Mouse (Mus musculus) CH12.LX (cell line): ENCODE results near the gene Fgfr2. TPM values are rescaled to one million over a fixed set of nuclear protein-coding genes. Genes with fewer than 3 reads are reported as not detected.

Source experiments
- DNase-seq: peaks from one replicate; pipeline ENCODE4 v3.0.0-alpha.2; 2013; ENCODE audit errors: extremely low read depth
- H3K27ac ChIP-seq: 2 replicates; pipeline ENCODE4 v1.5.1; 2012; ENCODE audit warnings: low read depth, mild to moderate bottlenecking, control low read depth, moderate library complexity; ENCODE audit not compliant: insufficient read depth
- H3K27me3 ChIP-seq: replicated peaks from 2 replicates; pipeline ENCODE3; 2012; ENCODE audit warnings: inconsistent platforms
- H3K36me3 ChIP-seq, 2 experiments: replicated peaks in 1 of 2; 2 replicates each; pipeline versions ENCODE3 to v1.6.1; 2012; ENCODE audit warnings: inconsistent platforms in 1 of 2, low read length in 1 of 2, mild to moderate bottlenecking in 1 of 2, mixed read lengths in 1 of 2, moderate library complexity in 1 of 2; ENCODE audit not compliant: control insufficient read depth in 1 of 2, insufficient read depth in 1 of 2
- H3K4me1 ChIP-seq, 2 experiments: 2 replicates each; pipeline ENCODE4 v1.6.1; 2012; ENCODE audit warnings: inconsistent platforms in 1 of 2, moderate library complexity in 1 of 2; ENCODE audit not compliant: insufficient read depth in 2 of 2, control insufficient read depth in 1 of 2
- H3K4me2 ChIP-seq: 2 replicates; pipeline ENCODE4 v1.6.1; 2012; ENCODE audit warnings: low read depth, mild to moderate bottlenecking, control low read depth; ENCODE audit not compliant: poor library complexity, insufficient read depth, severe bottlenecking
- H3K4me3 ChIP-seq, 3 experiments: fragments of 150-350 bp in 1 of 3; sonication (generic) in 1 of 3; replicated peaks in 1 of 3; 2 replicates each; pipeline versions ENCODE3 to v1.5.1; 2011 to 2012; ENCODE audit warnings: low read depth in 2 of 3, low read length in 2 of 3, mild to moderate bottlenecking in 2 of 3, moderate library complexity in 2 of 3, control low read depth in 1 of 3, improper control_type of control experiment in 1 of 3, inconsistent platforms in 1 of 3, mixed read lengths in 1 of 3; ENCODE audit not compliant: poor library complexity in 1 of 3
- H3K79me2 ChIP-seq: replicated peaks from 2 replicates; pipeline ENCODE4 v1.6.1; 2012; ENCODE audit warnings: mild to moderate bottlenecking, moderate library complexity; ENCODE audit not compliant: control insufficient read depth, poor library complexity, insufficient read depth, severe bottlenecking; ENCODE audit errors: extremely low read depth
- H3K9ac ChIP-seq: 2 replicates; pipeline ENCODE4 v1.6.1; 2012; ENCODE audit warnings: low read depth, mild to moderate bottlenecking, control low read depth, moderate library complexity; ENCODE audit not compliant: insufficient read depth
- H3K9me3 ChIP-seq: replicated peaks from 2 replicates; pipeline ENCODE3; 2012; ENCODE audit warnings: low read length, inconsistent platforms, mixed read lengths
- BHLHE40 ChIP-seq: IDR thresholded peaks from 2 replicates; pipeline ENCODE4 v1.6.1; 2011; ENCODE audit warnings: mild to moderate bottlenecking, low read depth, low read length, improper control_type of control experiment
- CHD1 ChIP-seq: IDR thresholded peaks from 2 replicates; pipeline ENCODE4 v1.6.1; 2012; ENCODE audit warnings: low read depth, low read length, improper control_type of control experiment, inconsistent platforms
- CHD2 ChIP-seq: IDR thresholded peaks from 2 replicates; pipeline ENCODE4 v1.6.1; 2011; ENCODE audit warnings: low read length, improper control_type of control experiment
- CTCF ChIP-seq, 2 experiments: IDR thresholded peaks in 1 of 2; conservative IDR thresholded peaks in 1 of 2; 2 replicates each; pipeline ENCODE4 v1.5.1; 2011 to 2012; ENCODE audit warnings: low read depth in 2 of 2, low read length in 2 of 2, improper control_type of control experiment in 1 of 2, inconsistent platforms in 1 of 2, mild to moderate bottlenecking in 1 of 2, moderate library complexity in 1 of 2
- E2F4 ChIP-seq: IDR thresholded peaks from 2 replicates; pipeline ENCODE4 v1.6.1; 2011; ENCODE audit warnings: low read depth, low read length, improper control_type of control experiment; ENCODE audit not compliant: insufficient replicate concordance
- ELF1 ChIP-seq: IDR thresholded peaks from 2 replicates; pipeline ENCODE4 v1.6.1; 2014; ENCODE audit warnings: low read depth, mild to moderate bottlenecking, inconsistent platforms, low read length, improper control_type of control experiment
- EP300 ChIP-seq: IDR thresholded peaks from 2 replicates; pipeline ENCODE4 v1.6.1; 2011; ENCODE audit warnings: low read length, improper control_type of control experiment
- ETS1 ChIP-seq: conservative IDR thresholded peaks from 2 replicates; pipeline ENCODE4 v1.6.1; 2012; ENCODE audit warnings: low read depth, mild to moderate bottlenecking, inconsistent platforms, low read length, improper control_type of control experiment, moderate library complexity
- GABPA ChIP-seq: IDR thresholded peaks from 2 replicates; pipeline ENCODE4 v1.6.1; 2012; ENCODE audit warnings: low read depth, low read length, improper control_type of control experiment, inconsistent platforms; ENCODE audit not compliant: insufficient replicate concordance
- HCFC1 ChIP-seq: IDR thresholded peaks from 2 replicates; pipeline ENCODE4 v1.6.1; 2012; ENCODE audit warnings: low read depth, mild to moderate bottlenecking, inconsistent platforms, low read length, improper control_type of control experiment
- IRF4 ChIP-seq: IDR thresholded peaks from 2 replicates; pipeline ENCODE4 v1.6.1; 2014; ENCODE audit warnings: low read depth, mild to moderate bottlenecking, inconsistent platforms, low read length, improper control_type of control experiment
- JUN ChIP-seq: IDR thresholded peaks from 2 replicates; pipeline ENCODE4 v1.6.1; 2011; ENCODE audit warnings: low read depth, mild to moderate bottlenecking, low read length, improper control_type of control experiment, moderate library complexity; ENCODE audit not compliant: insufficient read depth
- JUND ChIP-seq: conservative IDR thresholded peaks from 2 replicates; pipeline ENCODE4 v1.6.1; 2011; ENCODE audit warnings: low read depth, low read length, improper control_type of control experiment
- KAT2A ChIP-seq: IDR thresholded peaks from 2 replicates; pipeline ENCODE4 v1.6.1; 2012; ENCODE audit warnings: low read length, improper control_type of control experiment, inconsistent platforms; ENCODE audit not compliant: insufficient replicate concordance
- MAFK ChIP-seq: IDR thresholded peaks from 2 replicates; pipeline ENCODE4 v1.6.1; 2011; ENCODE audit warnings: low read length, improper control_type of control experiment; ENCODE audit not compliant: insufficient replicate concordance
- MAX ChIP-seq: IDR thresholded peaks from 2 replicates; pipeline ENCODE4 v1.6.1; 2011; ENCODE audit warnings: low read length, improper control_type of control experiment
- MAZ ChIP-seq: IDR thresholded peaks from 2 replicates; pipeline ENCODE4 v1.6.1; 2012; ENCODE audit warnings: low read depth, mild to moderate bottlenecking, inconsistent platforms, low read length, improper control_type of control experiment, moderate library complexity
- MEF2A ChIP-seq: IDR thresholded peaks from 2 replicates; pipeline ENCODE4 v1.6.1; 2014; ENCODE audit warnings: low read depth, mild to moderate bottlenecking, inconsistent platforms, low read length, improper control_type of control experiment, borderline replicate concordance
- MXI1 ChIP-seq: IDR thresholded peaks from 2 replicates; pipeline ENCODE4 v1.6.1; 2011; ENCODE audit warnings: mild to moderate bottlenecking, low read depth, low read length, improper control_type of control experiment
- MYC ChIP-seq: IDR thresholded peaks from 2 replicates; pipeline ENCODE4 v1.6.1; 2011; ENCODE audit warnings: low read depth, mild to moderate bottlenecking, improper control_type of control experiment, low read length
- NELFE ChIP-seq: IDR thresholded peaks from 2 replicates; pipeline ENCODE4 v1.6.1; 2011; ENCODE audit warnings: low read depth, low read length, improper control_type of control experiment
- NRF1 ChIP-seq: IDR thresholded peaks from 2 replicates; pipeline ENCODE4 v1.6.1; 2014; ENCODE audit warnings: low read depth, mild to moderate bottlenecking, inconsistent platforms, low read length, improper control_type of control experiment, moderate library complexity
- PAX5 ChIP-seq: IDR thresholded peaks from 2 replicates; pipeline ENCODE4 v1.6.1; 2012; ENCODE audit warnings: low read length, inconsistent platforms, mixed read lengths
- POLR2A ChIP-seq: IDR thresholded peaks from 2 replicates; pipeline ENCODE4 v1.6.1; 2011; ENCODE audit warnings: low read depth, mild to moderate bottlenecking, improper control_type of control experiment, low read length
- POLR2AphosphoS2 ChIP-seq: IDR thresholded peaks from 2 replicates; pipeline ENCODE4 v1.6.1; 2011; ENCODE audit warnings: low read depth, low read length, improper control_type of control experiment
- RAD21 ChIP-seq: IDR thresholded peaks from 2 replicates; pipeline ENCODE4 v1.6.1; 2011; ENCODE audit warnings: low read depth, mild to moderate bottlenecking, low read length, improper control_type of control experiment, moderate library complexity
- RCOR1 ChIP-seq: conservative IDR thresholded peaks from 2 replicates; pipeline ENCODE4 v1.6.1; 2012; ENCODE audit warnings: low read depth, mild to moderate bottlenecking, inconsistent platforms, low read length, improper control_type of control experiment
- SIN3A ChIP-seq: IDR thresholded peaks from 2 replicates; pipeline ENCODE4 v1.6.1; 2012; ENCODE audit warnings: low read length, improper control_type of control experiment, inconsistent platforms
- SMC3 ChIP-seq: IDR thresholded peaks from 2 replicates; pipeline ENCODE4 v1.6.1; 2011; ENCODE audit warnings: low read depth, low read length, improper control_type of control experiment
- TBP ChIP-seq: conservative IDR thresholded peaks from 2 replicates; pipeline ENCODE4 v1.6.1; 2011; ENCODE audit warnings: low read depth, low read length, improper control_type of control experiment
- TCF12 ChIP-seq: IDR thresholded peaks from 2 replicates; pipeline ENCODE4 v1.6.1; 2014; ENCODE audit warnings: low read depth, mild to moderate bottlenecking, inconsistent platforms, low read length, improper control_type of control experiment
- UBTF ChIP-seq: IDR thresholded peaks from 2 replicates; pipeline ENCODE4 v1.6.1; 2012; ENCODE audit warnings: low read depth, mild to moderate bottlenecking, inconsistent platforms, low read length, improper control_type of control experiment, moderate library complexity
- USF1 ChIP-seq: IDR thresholded peaks from 2 replicates; pipeline ENCODE4 v1.6.1; 2014; ENCODE audit warnings: low read depth, mild to moderate bottlenecking, inconsistent platforms, low read length, improper control_type of control experiment
- USF2 ChIP-seq: conservative IDR thresholded peaks from 2 replicates; pipeline ENCODE4 v1.6.1; 2011; ENCODE audit warnings: low read depth, low read length, improper control_type of control experiment
- ZC3H11A ChIP-seq: IDR thresholded peaks from 2 replicates; pipeline ENCODE4 v1.6.1; 2012; ENCODE audit warnings: low read depth, mild to moderate bottlenecking, inconsistent platforms, low read length, improper control_type of control experiment
- ZKSCAN1 ChIP-seq: IDR thresholded peaks from 2 replicates; pipeline ENCODE4 v1.6.1; 2012; ENCODE audit warnings: low read depth, inconsistent platforms, low read length, improper control_type of control experiment, borderline replicate concordance
- ZMIZ1 ChIP-seq: IDR thresholded peaks from 2 replicates; pipeline ENCODE4 v1.6.1; 2012; ENCODE audit warnings: low read depth, mild to moderate bottlenecking, inconsistent platforms, low read length, improper control_type of control experiment
- ZNF384 ChIP-seq: IDR thresholded peaks from 2 replicates; pipeline ENCODE4 v1.6.1; 2012; ENCODE audit warnings: low read depth, low read length, improper control_type of control experiment, inconsistent platforms
- dilution Hi-C: fragments of 300-500 bp; cut with MboI; formaldehyde crosslinking; loops from 2 replicates; pipeline ENCODE4 v1.14.3; 2020; ENCODE audit warnings: low sequenced_read_pairs; ENCODE audit not compliant: extremely low pct_unique_long_range_greater_than_20kb, extremely low pct_ligation_motif_present
- in situ Hi-C: fragments of 300-500 bp; cut with MboI; formaldehyde crosslinking; loops from 3 replicates; pipeline ENCODE4 v1.14.3; 2019; ENCODE audit warnings: low sequenced_read_pairs, low pct_ligation_motif_present, low pct_unique_long_range_greater_than_20kb, mixed read lengths
- polyA plus RNA-seq: library from polyadenylated mRNA; unstranded; fragments of >175 nt; gene quantifications from 2 replicates; pipeline ENCODE4 v1.2.1, GENCODE M21; 2012; ENCODE audit warnings: low read depth; ENCODE audit not compliant: insufficient read length
- total RNA-seq, 2 experiments: library from RNA; depleted of rRNA; stranded (reverse); fragments of 300-350 nt in 1 of 2; fragments of >200 nt in 1 of 2; gene quantifications; 2 replicates each; pipeline ENCODE4 v1.2.3; 2012 to 2014

Fgfr2 gene
- total and polyA plus RNA-seq, 3 experiments: not detected

GRCm38 (mm10) chr7:132810368-132810767, 312.8 kb downstream of the Fgfr2 start:
- H3K27ac ChIP-seq: peak overlapping the region; percentile 87
- dilution Hi-C loops: no loop called here
- no peaks in the 10 kb centered on the region for H3K27me3 ChIP-seq
- peaks cover 70% of the 10 kb centered on the region for H3K79me2 ChIP-seq
- H3K9ac ChIP-seq: peak overlapping the region; percentile 74
- TF ChIP-seq EP300: no peak
- TF ChIP-seq MXI1: peak; percentile 25; the same call in 1 of the 2 replicates
- TF ChIP-seq HCFC1: no peak
- TF ChIP-seq NRF1: 0 out of 2 replicates have a peak, but pooled peaks have one; percentile 15
- no peak for TF ChIP-seq JUND
- TF ChIP-seq MAZ: no peak
- TF ChIP-seq SIN3A: no peak
- no peak for TF ChIP-seq MEF2A
- TF ChIP-seq CTCF (conservative IDR thresholded peaks at IDR 0.05 in 1 of 2, IDR thresholded peaks at IDR 0.05 in 1 of 2; ENCODE audit: low read depth in 2 of 2, low read length in 2 of 2): no peak
- TF ChIP-seq KAT2A: no peak
- no peak for TF ChIP-seq ZC3H11A
- TF ChIP-seq USF2: no peak
- TF ChIP-seq ETS1: no peak
- TF ChIP-seq CHD2: no peak
- no peak for TF ChIP-seq GABPA
- TF ChIP-seq RCOR1: no peak
- no peak for TF ChIP-seq IRF4
- 0 out of 2 replicates have a peak, but pooled peaks have one; percentile 38 for TF ChIP-seq MYC
- no peak for TF ChIP-seq NELFE
- TF ChIP-seq POLR2A: no peak
- peak; percentile 8; the same call in 1 of the 2 replicates for TF ChIP-seq TCF12
- TF ChIP-seq CHD1: no peak
- no peak for TF ChIP-seq ZMIZ1
- TF ChIP-seq RAD21: no peak
- TF ChIP-seq JUN: no peak
- TF ChIP-seq MAFK: no peak
- TF ChIP-seq SMC3: no peak
- peak; percentile 57; the same call in 1 of the 2 replicates for TF ChIP-seq MAX
- TF ChIP-seq TBP: no peak
- no peak for TF ChIP-seq USF1
- no peak for TF ChIP-seq E2F4
- TF ChIP-seq ZNF384: no peak
- TF ChIP-seq PAX5: no peak
- TF ChIP-seq BHLHE40: no peak
- TF ChIP-seq ELF1: no peak
- no peak for TF ChIP-seq ZKSCAN1
- TF ChIP-seq POLR2AphosphoS2: no peak
- TF ChIP-seq UBTF: peak; percentile 30; the same call in 1 of the 2 replicates
- DNase-seq: no peak
- in situ Hi-C loops: no loop called here
- no peak overlapping the region for H3K4me3 ChIP-seq
- peak overlapping the region; percentile 96 for H3K4me2 ChIP-seq
- peaks cover 6 to 19% of the 10 kb centered on the region in 2 experiments for H3K36me3 ChIP-seq
- no peaks in the 10 kb centered on the region for H3K9me3 ChIP-seq
- peaks cover 16 to 71% of the 10 kb centered on the region in 2 experiments for H3K4me1 ChIP-seq
